Mouse (Mus musculus) CD4-positive naive resting alpha-beta T cell, adult 76 days (primary cell): ENCODE measurements around the gene Pdcd4. TPM values are rescaled to one million over a fixed set of nuclear protein-coding genes. Genes with fewer than 3 reads are reported as not detected.

Source experiments
- total RNA-seq: library from RNA; stranded (reverse); gene quantifications from one replicate; pipeline ENCODE4 v1.2.4, GENCODE M21; 2023

Gene Pdcd4
- 370 TPM for total RNA-seq

GRCm38 (mm10) chr19:53892061-53892460 is at the start of gene Pdcd4:
Gene Pdcd4 (plus strand): TSS chr19:53892231.

GRCm38 (mm10) chr19:53943802-53944785 is 52.1 kb downstream of the Pdcd4 start, which contains the start of the genes Shoc2 and Bbip1:
Gene Shoc2 (plus strand): TSS chr19:53944306.
Gene Bbip1 (minus strand): TSS chr19:53944627.

Other genes with a start within 250 kb of the Pdcd4 start
- 0.62 TPM for gene Rbm20, start 214.9 kb upstream of the Pdcd4 start, total RNA-seq
- 51.3 TPM for gene Shoc2, start 52.1 kb downstream of the Pdcd4 start, total RNA-seq
- gene Bbip1, start 52.4 kb downstream of the Pdcd4 start, total RNA-seq, result 35.6 TPM
- 1.4 TPM for gene Adra2a, start 151.9 kb downstream of the Pdcd4 start, total RNA-seq